23 mouse cellular contexts compared by ENCODE assay signal in the genomic region with DNA sequence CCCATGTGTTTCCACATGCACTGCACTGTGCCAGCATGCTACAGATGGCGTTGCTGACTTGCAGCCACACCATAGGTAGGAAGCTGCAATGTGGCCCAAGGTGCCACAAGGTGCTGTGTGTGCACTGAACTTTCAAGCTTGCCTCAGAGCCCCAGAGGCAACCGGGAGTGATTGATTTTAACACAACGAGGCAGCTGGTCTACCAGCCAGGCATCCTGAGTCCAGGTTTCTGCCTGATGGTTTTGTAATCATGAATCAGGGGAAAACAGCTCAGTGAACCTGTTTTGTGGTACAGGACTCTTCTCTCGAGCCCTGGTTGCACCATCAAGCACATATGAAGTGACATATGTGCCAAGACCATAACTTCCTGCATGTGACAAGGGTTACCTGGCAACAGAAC.
DNase-seq lines count a peak whose midpoint lies in the region; ATAC-seq lines count a peak whose summit lies in the region.
"Had no signal": no experiment of that assay in that cellular context is flagged by ENCODE, and none has a peak within 500 bp of the region (broad histone marks: within the 10 kb centered on the region; RNA-seq: fewer than 3 reads in every experiment).

No protein-coding gene starts in this region.

- no peak overlapping the region for H3K4me3 ChIP-seq in heart, embryonic 16.5 days (ENCODE audit: low read length)
- H3K4me3 ChIP-seq: embryonic facial prominence, embryonic 15.5 days; forebrain, embryonic 10.5 days; gastrocnemius, adult 2 months; intestine, embryonic 15.5 days; left cerebral cortex, adult 2 months; megakaryocyte, embryonic 14.5 days had no signal

- H3K9ac ChIP-seq in heart, embryonic 16.5 days (ENCODE audit: low read length) = no peak overlapping the region
- H3K9ac ChIP-seq: embryonic facial prominence, embryonic 15.5 days; forebrain, postnatal 0 days; intestine, embryonic 15.5 days had no signal

- no peaks in the 10 kb centered on the region for H3K27me3 ChIP-seq in heart, embryonic 16.5 days (ENCODE audit: control insufficient read depth, insufficient read depth, low read length)
- H3K27me3 ChIP-seq: embryonic facial prominence, embryonic 15.5 days; intestine, embryonic 15.5 days; megakaryocyte, embryonic 14.5 days had no signal

- DNase-seq in cerebellum, adult 8-10 months = no peak
- no peak for DNase-seq in heart, adult 9 months (ENCODE audit: low spot score in 2 of 2)
- peak; percentile 41 for DNase-seq in layer of hippocampus, adult 9-11 months
- no peak for DNase-seq in layer of hippocampus, adult 8-10 months (ENCODE audit: low spot score in 2 of 2)
- DNase-seq in gonadal fat pad, adult 2 months (ENCODE audit: low read depth) = peak; percentile 41
- DNase-seq in ovary, postnatal 10 days (ENCODE audit: low spot score) = no peak
- DNase-seq: adrenal gland, adult 8-10 months; forebrain, postnatal 0 days; gastrocnemius, adult 2 months; heart, adult 18-20 months; kidney, adult 9 months; kidney, postnatal 25 days; lung, adult 18-20 months; lung, postnatal 14 days; thymus, postnatal 25 days had no signal

- H3K4me1 ChIP-seq in heart, embryonic 16.5 days (ENCODE audit: control insufficient read depth, insufficient read depth, low read length) = peaks cover 10% of the 10 kb centered on the region
- H3K4me1 ChIP-seq: embryonic facial prominence, embryonic 15.5 days; forebrain, embryonic 10.5 days; intestine, embryonic 15.5 days; megakaryocyte, embryonic 14.5 days had no signal

- 67% methylated on average over 4 of the region's 4 CpGs for whole genome bisulfite sequencing in heart, embryonic 16.5 days

- peak overlapping the region; percentile 48; the same call in 1 of the 2 replicates for H3K27ac ChIP-seq in heart, embryonic 16.5 days (ENCODE audit: low read length)
- H3K27ac ChIP-seq: embryonic facial prominence, embryonic 15.5 days; forebrain, embryonic 10.5 days; gastrocnemius, adult 2 months; intestine, embryonic 15.5 days; left cerebral cortex, adult 2 months had no signal

- no peak overlapping the region for H3K4me2 ChIP-seq in heart, embryonic 16.5 days (ENCODE audit: low read depth, low read length)
- H3K4me2 ChIP-seq: embryonic facial prominence, embryonic 15.5 days; intestine, embryonic 15.5 days; liver, embryonic 11.5 days had no signal

- no peaks in the 10 kb centered on the region for H3K9me3 ChIP-seq in heart, embryonic 16.5 days (replicated peaks; ENCODE audit: control insufficient read depth, low read length)
- H3K9me3 ChIP-seq: embryonic facial prominence, embryonic 15.5 days; forebrain, embryonic 10.5 days; intestine, embryonic 15.5 days had no signal

- peak; percentile 64 for ATAC-seq in cerebellum, adult (ENCODE audit: insufficient number of reproducible peaks, low FRiP score, low TSS enrichment)
- ATAC-seq in heart, embryonic 16.5 days (replicated peaks; ENCODE audit: extremely low read depth, insufficient read depth, low FRiP score) = no peak
- ATAC-seq: forebrain, postnatal 0 days; intestine, embryonic 15.5 days had no signal

- H3K36me3 ChIP-seq in heart, embryonic 16.5 days (ENCODE audit: control insufficient read depth, insufficient read depth) = no peaks in the 10 kb centered on the region
- H3K36me3 ChIP-seq: embryonic facial prominence, embryonic 15.5 days; forebrain, embryonic 10.5 days; intestine, embryonic 15.5 days had no signal

Comparison
In these comparisons a context has a peak if more than half of its experiments do, and no peak if none do; other contexts are left out.
1. DNase-seq: peak in layer of hippocampus, adult 9-11 months (single experiment) and gonadal fat pad, adult 2 months (single experiment); none in cerebellum, adult 8-10 months (single experiment), heart, adult 9 months (0 of 2), layer of hippocampus, adult 8-10 months (0 of 2) and ovary, postnatal 10 days (single experiment).